Comparison of ENCODE assay signal across 24 mouse cellular contexts in genomic region chr15:7191074-7191473, GRCm38 (mm10).
DNase-seq lines count a peak whose midpoint lies in the region; ATAC-seq and TF ChIP-seq lines count a peak whose summit lies in the region.
"Had no signal": no experiment of that assay in that cellular context is flagged by ENCODE, and none has a peak within 500 bp of the region (broad histone marks: within the 10 kb centered on the region; RNA-seq: fewer than 3 reads in every experiment).

No protein-coding gene starts in this region.

- H3K27me3 ChIP-seq in heart, embryonic 13.5 days (replicated peaks): no peaks in the 10 kb centered on the region
- H3K27me3 ChIP-seq in liver, embryonic 11.5 days (replicated peaks; ENCODE audit: control insufficient read depth, insufficient read depth, low read length): no peaks in the 10 kb centered on the region; the same call in 1 of the 2 replicates
- H3K27me3 ChIP-seq in liver, postnatal 0 days (ENCODE audit: insufficient read depth, low read length): no peaks in the 10 kb centered on the region
- H3K27me3 ChIP-seq: forebrain, embryonic 13.5 days; Patski had no signal

- no peak for TF ChIP-seq EP300 in liver, postnatal 0 days (IDR thresholded peaks at IDR 0.05; ENCODE audit: low read depth)

- DNase-seq in heart, adult 11 months: peak; percentile 87
- DNase-seq in heart, postnatal 10 days: no peak
- DNase-seq in heart, postnatal 36 days: no peak
- peak; percentile 14 for DNase-seq in liver, embryonic 11.5 days (ENCODE audit: low spot score)
- DNase-seq in liver, postnatal 0 days: no peak
- DNase-seq: adrenal gland, postnatal 10 days; adrenal gland, postnatal 36 days; B cell, adult 2 months; cerebellum, adult 18-20 months; cerebellum, adult 9-10 months; cerebellum, postnatal 14 days; gastrocnemius, postnatal 25 days; heart, postnatal 4 days had no signal

- intact Hi-C loops in heart, postnatal 10 days (cut with DNase I): loop anchor here (2.0 kb wide), 1 partner anchor 32 kb away; no protein-coding TSS in a partner anchor
- intact Hi-C loops in heart, postnatal 36 days (cut with DNase I): no loop called here

- TF ChIP-seq CTCF in liver, postnatal 0 days (IDR thresholded peaks at IDR 0.05; ENCODE audit: low read depth): no peak

- H3K36me3 ChIP-seq in heart, embryonic 13.5 days: peaks cover 56% of the 10 kb centered on the region
- H3K36me3 ChIP-seq in liver, embryonic 11.5 days (ENCODE audit: control insufficient read depth, insufficient read depth, low read length): peaks cover 3% of the 10 kb centered on the region; the same call in 1 of the 2 replicates
- peaks cover 11% of the 10 kb centered on the region for H3K36me3 ChIP-seq in liver, postnatal 0 days (replicated peaks; ENCODE audit: insufficient read depth, low read length)
- H3K36me3 ChIP-seq: G1E had no signal

- H3K4me1 ChIP-seq in heart, embryonic 13.5 days: peaks cover 58% of the 10 kb centered on the region
- H3K4me1 ChIP-seq in liver, embryonic 11.5 days (replicated peaks; ENCODE audit: control insufficient read depth, insufficient read depth, low read length): no peaks in the 10 kb centered on the region
- no peaks in the 10 kb centered on the region for H3K4me1 ChIP-seq in liver, postnatal 0 days (ENCODE audit: insufficient read depth)

- ATAC-seq in heart, embryonic 13.5 days (ENCODE audit: extremely low read depth, insufficient number of reproducible peaks, low FRiP score, low TSS enrichment): no peak
- ATAC-seq in liver, embryonic 11.5 days (replicated peaks; ENCODE audit: low FRiP score): no peak
- no peak for ATAC-seq in liver, postnatal 0 days
- ATAC-seq: forebrain, embryonic 13.5 days; forebrain, embryonic 16.5 days; hindbrain, postnatal 0 days; inflammation-experienced regulatory T-cells, adult 6 months; intestine, embryonic 16.5 days; Patski had no signal

- peak overlapping the region; percentile 21 for H3K9ac ChIP-seq in heart, embryonic 13.5 days
- no peak overlapping the region for H3K9ac ChIP-seq in liver, embryonic 11.5 days (ENCODE audit: low read depth, low read length)
- no peak overlapping the region for H3K9ac ChIP-seq in liver, postnatal 0 days (replicated peaks)
- H3K9ac ChIP-seq: forebrain, embryonic 13.5 days; hindbrain, embryonic 14.5 days had no signal

- H3K27ac ChIP-seq in heart, embryonic 13.5 days (replicated peaks): peak overlapping the region; percentile 87; the same call in 1 of the 2 replicates
- H3K27ac ChIP-seq in liver, embryonic 11.5 days (ENCODE audit: low read depth, low read length): no peak overlapping the region
- H3K27ac ChIP-seq in liver, postnatal 0 days (ENCODE audit: low read depth): no peak overlapping the region
- H3K27ac ChIP-seq: forebrain, embryonic 10.5 days; forebrain, embryonic 13.5 days; hindbrain, embryonic 14.5 days; hindbrain, postnatal 0 days had no signal

- H3K9me3 ChIP-seq in heart, embryonic 13.5 days: no peaks in the 10 kb centered on the region
- no peaks in the 10 kb centered on the region for H3K9me3 ChIP-seq in liver, embryonic 11.5 days (ENCODE audit: control insufficient read depth, low read length)
- no peaks in the 10 kb centered on the region for H3K9me3 ChIP-seq in liver, postnatal 0 days (ENCODE audit: low read length)
- H3K9me3 ChIP-seq: forebrain, embryonic 10.5 days; forebrain, embryonic 13.5 days; G1E had no signal

- 63% methylated on average over 4 of the region's 4 CpGs for WGBS in heart, embryonic 13.5 days
- WGBS in liver, embryonic 11.5 days: 85% methylated on average over 4 of the region's 4 CpGs
- WGBS in liver, postnatal 0 days (ENCODE audit: insufficient replicate concordance): 81% methylated on average over 4 of the region's 4 CpGs

- no peak overlapping the region for H3K4me2 ChIP-seq in heart, embryonic 13.5 days
- H3K4me2 ChIP-seq in liver, embryonic 11.5 days: no peak overlapping the region
- H3K4me2 ChIP-seq in liver, postnatal 0 days (ENCODE audit: low read depth, low read length): no peak overlapping the region
- H3K4me2 ChIP-seq: forebrain, embryonic 13.5 days; heart, embryonic 11.5 days; hindbrain, embryonic 14.5 days had no signal

- H3K4me3 ChIP-seq in heart, embryonic 13.5 days: no peak overlapping the region
- H3K4me3 ChIP-seq in liver, embryonic 11.5 days (ENCODE audit: low read depth, low read length): no peak overlapping the region
- H3K4me3 ChIP-seq in liver, postnatal 0 days (ENCODE audit: low read depth, low read length): no peak overlapping the region
- H3K4me3 ChIP-seq: forebrain, embryonic 10.5 days; forebrain, embryonic 13.5 days had no signal

Comparison
In these comparisons a context has a peak if more than half of its experiments do, and no peak if none do; other contexts are left out.
1. DNase-seq: peak in heart, adult 11 months (single experiment) and liver, embryonic 11.5 days (single experiment); none in heart, postnatal 10 days (0 of 2), heart, postnatal 36 days (0 of 2) and liver, postnatal 0 days (single experiment).